18 mouse cellular contexts compared by ENCODE assay signal in genomic region chr4:59675699-59676098, GRCm38 (mm10). TPM values are rescaled to one million over a fixed set of nuclear protein-coding genes. Genes with fewer than 3 reads are reported as not detected.
A peak's percentile ranks its signal among the peaks of the same experiment; 100 is the strongest.
DNase-seq lines count a peak whose midpoint lies in the region; ATAC-seq and TF ChIP-seq lines count a peak whose summit lies in the region.
"Had no signal": no experiment of that assay in that cellular context is flagged by ENCODE, and none has a peak within 500 bp of the region (broad histone marks: within the 10 kb centered on the region; RNA-seq: fewer than 3 reads in every experiment).

No protein-coding gene starts in this region.

- no peaks in the 10 kb centered on the region for H3K27me3 ChIP-seq in forebrain, embryonic 15.5 days
- H3K27me3 ChIP-seq in forebrain, embryonic 13.5 days = no peaks in the 10 kb centered on the region
- no peaks in the 10 kb centered on the region for H3K27me3 ChIP-seq in lung, postnatal 0 days (replicated peaks; ENCODE audit: insufficient read depth, low read length)
- H3K27me3 ChIP-seq in CH12.LX (replicated peaks) = no peaks in the 10 kb centered on the region
- H3K27me3 ChIP-seq in liver, embryonic 15.5 days = no peaks in the 10 kb centered on the region
- H3K27me3 ChIP-seq: embryonic facial prominence, embryonic 13.5 days; limb, embryonic 15.5 days had no signal

- TF ChIP-seq CTCF in lung, postnatal 0 days (IDR thresholded peaks at IDR 0.05) = no peak
- no peak for TF ChIP-seq CTCF in lung, adult 2 months (IDR thresholded peaks at IDR 0.05; ENCODE audit: insufficient read depth, low read length)
- TF ChIP-seq CTCF in CH12.LX (conservative IDR thresholded peaks at IDR 0.05 in 1 of 2, IDR thresholded peaks at IDR 0.05 in 1 of 2; ENCODE audit: low read depth in 2 of 2, low read length in 2 of 2) = no peak

- TF ChIP-seq EP300 in lung, postnatal 0 days (IDR thresholded peaks at IDR 0.05) = no peak
- TF ChIP-seq EP300 in CH12.LX (IDR thresholded peaks at IDR 0.05; ENCODE audit: low read length) = no peak

- dilution Hi-C loops in CH12.LX (cut with MboI; ENCODE audit: extremely low pct_ligation_motif_present, extremely low pct_unique_long_range_greater_than_20kb, low sequenced_read_pairs) = no loop called here

- no peak for ATAC-seq in forebrain, embryonic 15.5 days (replicated peaks)
- ATAC-seq in forebrain, embryonic 13.5 days = no peak
- ATAC-seq in lung, postnatal 0 days = peak; percentile 47
- ATAC-seq in liver, embryonic 15.5 days (ENCODE audit: insufficient read depth) = 0 out of 2 replicates have a peak, but pooled peaks have one; percentile 34

- H3K4me3 ChIP-seq in forebrain, embryonic 15.5 days = no peak overlapping the region
- no peak overlapping the region for H3K4me3 ChIP-seq in forebrain, embryonic 13.5 days
- H3K4me3 ChIP-seq in lung, postnatal 0 days (ENCODE audit: low read depth, low read length) = no peak overlapping the region
- H3K4me3 ChIP-seq in lung, adult 2 months (replicated peaks; ENCODE audit: extremely low read depth, low read depth, low read length) = no peak overlapping the region
- H3K4me3 ChIP-seq in CH12.LX (replicated peaks in 1 of 3; ENCODE audit: low read depth in 2 of 3, low read length in 2 of 3, poor library complexity in 1 of 3) = no peak overlapping the region
- no peak overlapping the region for H3K4me3 ChIP-seq in liver, embryonic 15.5 days (replicated peaks)
- H3K4me3 ChIP-seq: embryonic facial prominence, embryonic 13.5 days; layer of hippocampus, adult 2 months; limb, embryonic 15.5 days had no signal

- H3K9ac ChIP-seq in forebrain, embryonic 15.5 days (replicated peaks) = no peak overlapping the region
- no peak overlapping the region for H3K9ac ChIP-seq in forebrain, embryonic 13.5 days
- no peak overlapping the region for H3K9ac ChIP-seq in lung, postnatal 0 days (replicated peaks; ENCODE audit: low read depth)
- H3K9ac ChIP-seq in CH12.LX (ENCODE audit: insufficient read depth, low read depth) = no peak overlapping the region
- no peak overlapping the region for H3K9ac ChIP-seq in liver, embryonic 15.5 days
- H3K9ac ChIP-seq: embryonic facial prominence, embryonic 13.5 days; limb, embryonic 15.5 days had no signal

- peaks cover 3% of the 10 kb centered on the region; the same call in 1 of the 2 replicates for H3K4me1 ChIP-seq in forebrain, embryonic 15.5 days
- H3K4me1 ChIP-seq in forebrain, embryonic 13.5 days = peaks cover 14% of the 10 kb centered on the region
- peaks cover 4% of the 10 kb centered on the region; the same call in 1 of the 2 replicates for H3K4me1 ChIP-seq in lung, postnatal 0 days (ENCODE audit: insufficient read depth, low read depth, low read length)
- no peaks in the 10 kb centered on the region for H3K4me1 ChIP-seq in lung, adult 2 months (ENCODE audit: control insufficient read depth, insufficient read depth, low read length)
- peaks cover 0 to 2% of the 10 kb centered on the region in 2 experiments; a peak in 2 of 4 replicates for H3K4me1 ChIP-seq in CH12.LX (ENCODE audit: control insufficient read depth in 1 of 2, insufficient read depth in 2 of 2)
- peaks cover 46% of the 10 kb centered on the region for H3K4me1 ChIP-seq in liver, embryonic 15.5 days (replicated peaks)
- H3K4me1 ChIP-seq: embryonic facial prominence, embryonic 13.5 days; limb, embryonic 15.5 days had no signal

- H3K9me3 ChIP-seq in forebrain, embryonic 15.5 days = no peaks in the 10 kb centered on the region
- H3K9me3 ChIP-seq in forebrain, embryonic 13.5 days (replicated peaks) = no peaks in the 10 kb centered on the region
- no peaks in the 10 kb centered on the region for H3K9me3 ChIP-seq in lung, postnatal 0 days (ENCODE audit: low read length)
- no peaks in the 10 kb centered on the region for H3K9me3 ChIP-seq in CH12.LX (replicated peaks; ENCODE audit: low read length)
- H3K9me3 ChIP-seq in liver, embryonic 15.5 days (replicated peaks) = no peaks in the 10 kb centered on the region
- H3K9me3 ChIP-seq: embryonic facial prominence, embryonic 13.5 days; limb, embryonic 15.5 days had no signal

- H3K4me2 ChIP-seq in forebrain, embryonic 15.5 days (replicated peaks) = no peak overlapping the region
- H3K4me2 ChIP-seq in forebrain, embryonic 13.5 days = no peak overlapping the region
- no peak overlapping the region; the same call in 1 of the 2 replicates for H3K4me2 ChIP-seq in lung, postnatal 0 days (replicated peaks; ENCODE audit: low read depth, low read length)
- H3K4me2 ChIP-seq in CH12.LX (ENCODE audit: insufficient read depth, low read depth, poor library complexity, severe bottlenecking) = no peak overlapping the region
- no peak overlapping the region for H3K4me2 ChIP-seq in liver, embryonic 15.5 days
- H3K4me2 ChIP-seq: embryonic facial prominence, embryonic 13.5 days; heart, embryonic 11.5 days; limb, embryonic 15.5 days had no signal

- no peak for TF ChIP-seq RAD21 in CH12.LX (IDR thresholded peaks at IDR 0.05; ENCODE audit: low read depth, low read length)

- H3K27ac ChIP-seq in forebrain, embryonic 15.5 days (replicated peaks) = 0 out of 2 replicates have a peak overlapping the region, but pooled peaks have one; percentile 40
- no peak overlapping the region for H3K27ac ChIP-seq in forebrain, embryonic 13.5 days
- H3K27ac ChIP-seq in lung, postnatal 0 days (ENCODE audit: low read length) = no peak overlapping the region
- H3K27ac ChIP-seq in CH12.LX (ENCODE audit: insufficient read depth, low read depth) = no peak overlapping the region
- 0 out of 2 replicates have a peak overlapping the region, but pooled peaks have one; percentile 15 for H3K27ac ChIP-seq in liver, embryonic 15.5 days (replicated peaks)
- H3K27ac ChIP-seq: embryonic facial prominence, embryonic 13.5 days; layer of hippocampus, adult 2 months; limb, embryonic 15.5 days had no signal

- H3K36me3 ChIP-seq in forebrain, embryonic 15.5 days = no peaks in the 10 kb centered on the region
- H3K36me3 ChIP-seq in forebrain, embryonic 13.5 days (ENCODE audit: poor library complexity, severe bottlenecking) = no peaks in the 10 kb centered on the region
- H3K36me3 ChIP-seq in lung, postnatal 0 days (ENCODE audit: insufficient read depth, low read length) = no peaks in the 10 kb centered on the region
- no peaks in the 10 kb centered on the region for H3K36me3 ChIP-seq in CH12.LX (replicated peaks in 1 of 2; ENCODE audit: control insufficient read depth in 1 of 2, insufficient read depth in 1 of 2, low read length in 1 of 2)
- H3K36me3 ChIP-seq in liver, embryonic 15.5 days (replicated peaks) = no peaks in the 10 kb centered on the region
- H3K36me3 ChIP-seq: embryonic facial prominence, embryonic 13.5 days; limb, embryonic 15.5 days had no signal

- peak; percentile 75 for DNase-seq in lung, postnatal 0 days (ENCODE audit: low spot score)
- DNase-seq in lung, adult 2 months = no peak
- no peak for DNase-seq in CH12.LX (ENCODE audit: extremely low read depth)
- DNase-seq in urinary bladder, postnatal 14 days (ENCODE audit: low spot score) = no peak
- DNase-seq in adrenal gland, postnatal 25 days = no peak
- DNase-seq: adrenal gland, adult 2 months; cerebellum, postnatal 14 days; heart, postnatal 10 days; kidney, adult 18-20 months; kidney, postnatal 14 days; thymus, postnatal 36 days had no signal

- no peak for TF ChIP-seq POLR2A in lung, adult 2 months (IDR thresholded peaks at IDR 0.05; ENCODE audit: borderline replicate concordance, extremely low read depth, low read depth, low read length)
- TF ChIP-seq POLR2A in CH12.LX (IDR thresholded peaks at IDR 0.05; ENCODE audit: low read depth, low read length) = no peak

- in situ Hi-C loops in CH12.LX (cut with MboI; ENCODE audit: low pct_ligation_motif_present, low pct_unique_long_range_greater_than_20kb, low sequenced_read_pairs) = no loop called here

- WGBS in forebrain, embryonic 15.5 days = 40% methylated on average over 3 of the region's 3 CpGs
- WGBS in forebrain, embryonic 13.5 days = 39% methylated on average over 3 of the region's 3 CpGs
- WGBS in lung, postnatal 0 days = 39% methylated on average over 3 of the region's 3 CpGs
- 40% methylated on average over 3 of the region's 3 CpGs for WGBS in lung, adult 2 months
- whole genome bisulfite sequencing in liver, embryonic 15.5 days (ENCODE audit: insufficient replicate concordance) = 43% methylated on average over 3 of the region's 3 CpGs

- no peaks in the 10 kb centered on the region for H3K79me2 ChIP-seq in CH12.LX (replicated peaks; ENCODE audit: control insufficient read depth, extremely low read depth, insufficient read depth, poor library complexity, severe bottlenecking)

TF ChIP-seq in CH12.LX, 34 proteins besides CTCF, POLR2A, EP300 and RAD21:
- TF ChIP-seq USF2 (conservative IDR thresholded peaks at IDR 0.05; ENCODE audit: low read depth, low read length) = 0 out of 2 replicates have a peak, but pooled peaks have one; percentile 17
- TF ChIP-seq SIN3A (IDR thresholded peaks at IDR 0.05; ENCODE audit: low read length) = no peak
- TF ChIP-seq USF1 (IDR thresholded peaks at IDR 0.05; ENCODE audit: low read depth, low read length) = no peak
- no peak for TF ChIP-seq KAT2A (IDR thresholded peaks at IDR 0.05; ENCODE audit: insufficient replicate concordance, low read length)
- no peak for TF ChIP-seq ELF1 (IDR thresholded peaks at IDR 0.05; ENCODE audit: low read depth, low read length)
- no peak for TF ChIP-seq RCOR1 (conservative IDR thresholded peaks at IDR 0.05; ENCODE audit: low read depth, low read length)
- no peak for TF ChIP-seq ZNF384 (IDR thresholded peaks at IDR 0.05; ENCODE audit: low read depth, low read length)
- TF ChIP-seq TCF12 (IDR thresholded peaks at IDR 0.05; ENCODE audit: low read depth, low read length) = no peak
- no peak for TF ChIP-seq ZKSCAN1 (IDR thresholded peaks at IDR 0.05; ENCODE audit: borderline replicate concordance, low read depth, low read length)
- TF ChIP-seq BHLHE40 (IDR thresholded peaks at IDR 0.05; ENCODE audit: low read depth, low read length) = peak; percentile 35; the same call in 1 of the 2 replicates

RNA-seq across cellular contexts. Expression of gene E130308A19Rik, which starts 49.7 kb away (rescaled TPM):
- polyA plus RNA-seq in forebrain, embryonic 15.5 days (2015; fragmentation: Nextera tagmentation; extraction: Ambion mirVana) = 32.5 and 36.6 TPM in 2 replicates
- 39.7 and 42.0 TPM in 2 replicates for polyA plus RNA-seq in forebrain, embryonic 13.5 days (2015; fragmentation: Nextera tagmentation; extraction: Ambion mirVana)
- 16.4 and 16.9 TPM in 2 replicates for polyA plus RNA-seq in lung, postnatal 0 days (2015; fragmentation: Nextera tagmentation; extraction: Ambion mirVana)
- polyA plus RNA-seq in lung, adult 2 months (2012; rRNA removed) = 6.8 and 8.3 TPM in 2 replicates
- total RNA-seq in CH12.LX (2012; rRNA removed) = 2.4 and 3.4 TPM in 2 replicates
- total RNA-seq in CH12.LX (2014; rRNA removed) = 2.3 and 2.4 TPM in 2 replicates
- polyA plus RNA-seq in CH12.LX (2012; ENCODE audit: insufficient read length, low read depth) = 2.3 and 3.1 TPM in 2 replicates
- 9.8 and 9.9 TPM in 2 replicates for polyA plus RNA-seq in liver, embryonic 15.5 days (2015; fragmentation: Nextera tagmentation; extraction: Ambion mirVana)
- 19.8 and 21.0 TPM in 2 replicates for total RNA-seq in adrenal gland, postnatal 25 days (2021)

Comparison
In these comparisons a context has a peak if more than half of its experiments do, and no peak if none do; other contexts are left out.
1. H3K27ac ChIP-seq: peak in forebrain, embryonic 15.5 days (single experiment) and liver, embryonic 15.5 days (single experiment); none in forebrain, embryonic 13.5 days (single experiment), lung, postnatal 0 days (single experiment) and CH12.LX (single experiment).
2. ATAC-seq: peak in lung, postnatal 0 days (single experiment) and liver, embryonic 15.5 days (single experiment); none in forebrain, embryonic 15.5 days (single experiment) and forebrain, embryonic 13.5 days (single experiment).